In genomic region chr6:93922931-93923330, GRCm38 (mm10) we compare ENCODE assay signal across 24 mouse cellular contexts.
A peak's percentile ranks its signal among the peaks of the same experiment; 100 is the strongest.
DNase-seq lines count a peak whose midpoint lies in the region; ATAC-seq lines count a peak whose summit lies in the region.
"Had no signal": no experiment of that assay in that cellular context is flagged by ENCODE, and none has a peak within 500 bp of the region (broad histone marks: within the 10 kb centered on the region; RNA-seq: fewer than 3 reads in every experiment).

No protein-coding gene starts in this region.

- no peak overlapping the region for H3K9ac ChIP-seq in forebrain, embryonic 13.5 days
- no peak overlapping the region for H3K9ac ChIP-seq in forebrain, embryonic 16.5 days (replicated peaks; ENCODE audit: low read depth, low read length)
- H3K9ac ChIP-seq in hindbrain, embryonic 13.5 days: no peak overlapping the region
- H3K9ac ChIP-seq in hindbrain, embryonic 16.5 days (ENCODE audit: low read depth, low read length): no peak overlapping the region
- H3K9ac ChIP-seq in midbrain, embryonic 14.5 days (replicated peaks; ENCODE audit: low read length): no peak overlapping the region
- H3K9ac ChIP-seq in midbrain, embryonic 16.5 days (ENCODE audit: low read depth, low read length): no peak overlapping the region
- H3K9ac ChIP-seq: embryonic facial prominence, embryonic 15.5 days; forebrain, postnatal 0 days; heart, embryonic 15.5 days; limb, embryonic 12.5 days; liver, embryonic 15.5 days; lung, embryonic 15.5 days; neural tube, embryonic 13.5 days had no signal

- H3K4me2 ChIP-seq in forebrain, embryonic 13.5 days: no peak overlapping the region
- H3K4me2 ChIP-seq in forebrain, embryonic 16.5 days (ENCODE audit: low read length): no peak overlapping the region
- no peak overlapping the region for H3K4me2 ChIP-seq in hindbrain, embryonic 13.5 days
- H3K4me2 ChIP-seq in hindbrain, embryonic 16.5 days (ENCODE audit: low read length): no peak overlapping the region
- no peak overlapping the region for H3K4me2 ChIP-seq in midbrain, embryonic 14.5 days (ENCODE audit: low read length)
- no peak overlapping the region for H3K4me2 ChIP-seq in midbrain, embryonic 16.5 days (ENCODE audit: low read length)
- H3K4me2 ChIP-seq: embryonic facial prominence, embryonic 15.5 days; heart, embryonic 15.5 days; limb, embryonic 12.5 days; liver, embryonic 15.5 days; lung, embryonic 15.5 days; neural tube, embryonic 13.5 days had no signal

- DNase-seq in midbrain, embryonic 14.5 days: no peak
- no peak for DNase-seq in spleen, postnatal 10 days (ENCODE audit: low spot score in 2 of 2)
- DNase-seq: adrenal gland, adult 8-10 months; cerebellum, adult 2 months; cerebellum, postnatal 14 days; forebrain, postnatal 0 days; heart, postnatal 36 days; kidney, adult 11 months; kidney, postnatal 14 days; layer of hippocampus, adult 9-11 months; right cerebral cortex, postnatal 4 days; thymus, adult 2 months; thymus, postnatal 36 days had no signal

- H3K4me1 ChIP-seq in forebrain, embryonic 13.5 days: peaks cover 13% of the 10 kb centered on the region
- H3K4me1 ChIP-seq in forebrain, embryonic 16.5 days (replicated peaks; ENCODE audit: control insufficient read depth, insufficient read depth, low read length): no peaks in the 10 kb centered on the region
- peaks cover 7% of the 10 kb centered on the region for H3K4me1 ChIP-seq in hindbrain, embryonic 13.5 days (replicated peaks)
- no peaks in the 10 kb centered on the region for H3K4me1 ChIP-seq in hindbrain, embryonic 16.5 days (ENCODE audit: control insufficient read depth, insufficient read depth, low read depth, low read length)
- H3K4me1 ChIP-seq in midbrain, embryonic 14.5 days (ENCODE audit: control insufficient read depth, insufficient read depth, low read length): no peaks in the 10 kb centered on the region; the same call in 1 of the 2 replicates
- no peaks in the 10 kb centered on the region for H3K4me1 ChIP-seq in midbrain, embryonic 16.5 days (ENCODE audit: control insufficient read depth, insufficient read depth, low read length)
- H3K4me1 ChIP-seq: liver, embryonic 15.5 days; lung, embryonic 15.5 days had no signal

- H3K4me3 ChIP-seq in forebrain, embryonic 13.5 days: no peak overlapping the region
- H3K4me3 ChIP-seq in forebrain, embryonic 16.5 days (replicated peaks; ENCODE audit: low read length): no peak overlapping the region
- no peak overlapping the region for H3K4me3 ChIP-seq in hindbrain, embryonic 13.5 days
- no peak overlapping the region for H3K4me3 ChIP-seq in hindbrain, embryonic 16.5 days (ENCODE audit: low read length)
- no peak overlapping the region for H3K4me3 ChIP-seq in midbrain, embryonic 14.5 days (replicated peaks; ENCODE audit: low read depth, low read length)
- H3K4me3 ChIP-seq in midbrain, embryonic 16.5 days (ENCODE audit: low read depth, low read length): no peak overlapping the region
- H3K4me3 ChIP-seq: embryonic facial prominence, embryonic 15.5 days; heart, embryonic 15.5 days; limb, embryonic 12.5 days; liver, embryonic 15.5 days; lung, embryonic 15.5 days; neural tube, embryonic 13.5 days had no signal

- no peaks in the 10 kb centered on the region for H3K9me3 ChIP-seq in forebrain, embryonic 13.5 days (replicated peaks)
- H3K9me3 ChIP-seq in forebrain, embryonic 16.5 days (ENCODE audit: control insufficient read depth, low read length): no peaks in the 10 kb centered on the region
- H3K9me3 ChIP-seq in hindbrain, embryonic 13.5 days: no peaks in the 10 kb centered on the region
- no peaks in the 10 kb centered on the region for H3K9me3 ChIP-seq in hindbrain, embryonic 16.5 days (ENCODE audit: control insufficient read depth, low read length)
- no peaks in the 10 kb centered on the region for H3K9me3 ChIP-seq in midbrain, embryonic 14.5 days (ENCODE audit: control insufficient read depth, low read length)
- H3K9me3 ChIP-seq in midbrain, embryonic 16.5 days (replicated peaks; ENCODE audit: control insufficient read depth, low read length, poor library complexity, severe bottlenecking): no peaks in the 10 kb centered on the region
- H3K9me3 ChIP-seq: embryonic facial prominence, embryonic 15.5 days; heart, embryonic 15.5 days; limb, embryonic 12.5 days; liver, embryonic 15.5 days; lung, embryonic 15.5 days; neural tube, embryonic 13.5 days had no signal

- H3K36me3 ChIP-seq in forebrain, embryonic 13.5 days (ENCODE audit: poor library complexity, severe bottlenecking): no peaks in the 10 kb centered on the region
- H3K36me3 ChIP-seq in forebrain, embryonic 16.5 days (ENCODE audit: control insufficient read depth, insufficient read depth): no peaks in the 10 kb centered on the region
- no peaks in the 10 kb centered on the region for H3K36me3 ChIP-seq in hindbrain, embryonic 13.5 days
- H3K36me3 ChIP-seq in hindbrain, embryonic 16.5 days (ENCODE audit: control insufficient read depth, insufficient read depth, low read length): no peaks in the 10 kb centered on the region
- H3K36me3 ChIP-seq in midbrain, embryonic 14.5 days (ENCODE audit: control insufficient read depth, insufficient read depth, low read length): no peaks in the 10 kb centered on the region
- H3K36me3 ChIP-seq in midbrain, embryonic 16.5 days (ENCODE audit: control insufficient read depth, insufficient read depth, low read length): no peaks in the 10 kb centered on the region
- H3K36me3 ChIP-seq: embryonic facial prominence, embryonic 15.5 days; heart, embryonic 15.5 days; limb, embryonic 12.5 days; liver, embryonic 15.5 days; lung, embryonic 15.5 days; neural tube, embryonic 13.5 days had no signal

- ATAC-seq in forebrain, embryonic 13.5 days: no peak
- ATAC-seq in forebrain, embryonic 16.5 days: no peak
- no peak for ATAC-seq in hindbrain, embryonic 13.5 days (ENCODE audit: low FRiP score)
- ATAC-seq in hindbrain, embryonic 16.5 days: no peak
- ATAC-seq in midbrain, embryonic 14.5 days (ENCODE audit: low FRiP score, low TSS enrichment): no peak
- no peak for ATAC-seq in midbrain, embryonic 16.5 days
- ATAC-seq: forebrain, postnatal 0 days had no signal

- 83% methylated on average over 7 of the region's 7 CpGs for WGBS in forebrain, embryonic 13.5 days
- 80% methylated on average over 7 of the region's 7 CpGs for WGBS in forebrain, embryonic 16.5 days
- 80% methylated on average over 7 of the region's 7 CpGs for WGBS in hindbrain, embryonic 13.5 days
- 81% methylated on average over 7 of the region's 7 CpGs for WGBS in hindbrain, embryonic 16.5 days
- 77% methylated on average over 7 of the region's 7 CpGs for WGBS in midbrain, embryonic 14.5 days
- 77% methylated on average over 7 of the region's 7 CpGs for WGBS in midbrain, embryonic 16.5 days

- H3K27ac ChIP-seq in forebrain, embryonic 13.5 days: 0 out of 2 replicates have a peak overlapping the region, but pooled peaks have one; percentile 3
- no peak overlapping the region for H3K27ac ChIP-seq in forebrain, embryonic 16.5 days (ENCODE audit: low read length)
- H3K27ac ChIP-seq in hindbrain, embryonic 13.5 days: 0 out of 2 replicates have a peak overlapping the region, but pooled peaks have one; percentile 13
- no peak overlapping the region for H3K27ac ChIP-seq in hindbrain, embryonic 16.5 days (ENCODE audit: low read depth, low read length)
- H3K27ac ChIP-seq in midbrain, embryonic 14.5 days (replicated peaks; ENCODE audit: low read depth, low read length): 0 out of 2 replicates have a peak overlapping the region, but pooled peaks have one; percentile 50
- no peak overlapping the region for H3K27ac ChIP-seq in midbrain, embryonic 16.5 days (ENCODE audit: low read length)
- H3K27ac ChIP-seq: embryonic facial prominence, embryonic 15.5 days; heart, embryonic 15.5 days; limb, embryonic 12.5 days; liver, embryonic 15.5 days; lung, embryonic 15.5 days; neural tube, embryonic 13.5 days had no signal

- H3K27me3 ChIP-seq in forebrain, embryonic 13.5 days: no peaks in the 10 kb centered on the region
- no peaks in the 10 kb centered on the region for H3K27me3 ChIP-seq in forebrain, embryonic 16.5 days (replicated peaks; ENCODE audit: control insufficient read depth, insufficient read depth, low read length)
- H3K27me3 ChIP-seq in hindbrain, embryonic 13.5 days: no peaks in the 10 kb centered on the region
- H3K27me3 ChIP-seq in hindbrain, embryonic 16.5 days (replicated peaks; ENCODE audit: control insufficient read depth, insufficient read depth, low read length): no peaks in the 10 kb centered on the region
- no peaks in the 10 kb centered on the region for H3K27me3 ChIP-seq in midbrain, embryonic 14.5 days (ENCODE audit: control insufficient read depth, insufficient read depth, low read length)
- H3K27me3 ChIP-seq in midbrain, embryonic 16.5 days (ENCODE audit: control insufficient read depth, insufficient read depth, low read depth, low read length): no peaks in the 10 kb centered on the region
- H3K27me3 ChIP-seq: embryonic facial prominence, embryonic 15.5 days; heart, embryonic 15.5 days; limb, embryonic 12.5 days; liver, embryonic 15.5 days; lung, embryonic 15.5 days; neural tube, embryonic 13.5 days had no signal

Comparison
In these comparisons a context has a peak if more than half of its experiments do, and no peak if none do; other contexts are left out.
1. H3K27ac ChIP-seq: peak in forebrain, embryonic 13.5 days (single experiment), hindbrain, embryonic 13.5 days (single experiment) and midbrain, embryonic 14.5 days (single experiment); none in forebrain, embryonic 16.5 days (single experiment), hindbrain, embryonic 16.5 days (single experiment) and midbrain, embryonic 16.5 days (single experiment).